Mouse (Mus musculus) R1 (cell line): ENCODE results near the gene Rsph14.
A peak's percentile ranks its signal among the peaks of the same experiment; 100 is the strongest.

Source experiments
- DNase-seq: peaks from one replicate; pipeline ENCODE4 v3.0.0-alpha.2; 2018; ENCODE audit warnings: low read depth, low spot score

Rsph14 gene

DNA sequence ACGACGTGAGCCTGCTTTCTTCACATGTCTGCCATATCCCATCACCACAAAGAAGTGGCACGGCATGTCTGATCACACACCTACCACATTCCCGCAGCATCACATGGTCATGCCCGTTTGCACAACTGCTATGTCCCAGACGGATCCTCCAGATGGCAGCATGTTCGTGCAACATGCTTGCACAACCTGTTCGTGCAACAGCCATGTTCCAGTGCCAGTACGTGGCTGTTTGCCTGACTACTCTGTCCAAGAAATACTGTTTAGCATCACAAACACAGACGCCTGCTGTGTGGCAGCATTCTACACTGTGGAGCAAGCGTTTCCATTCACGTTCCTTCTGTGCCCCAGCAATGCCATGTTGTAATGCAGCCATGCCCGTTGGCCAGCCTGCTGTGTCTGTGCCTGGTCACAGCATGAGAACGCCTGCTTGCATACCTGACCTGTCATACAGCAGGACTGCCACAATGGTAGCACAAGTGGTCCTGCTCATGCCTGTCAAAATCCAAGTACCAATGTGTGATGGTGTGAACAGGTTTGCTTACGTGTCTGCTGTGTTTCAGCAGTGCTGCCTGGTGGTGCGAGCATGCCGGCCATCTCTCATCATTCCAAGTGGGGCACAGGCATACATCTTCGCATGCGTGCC lies 98.7 kb downstream of the Rsph14 start:
- DNase-seq, result no peak

DNA sequence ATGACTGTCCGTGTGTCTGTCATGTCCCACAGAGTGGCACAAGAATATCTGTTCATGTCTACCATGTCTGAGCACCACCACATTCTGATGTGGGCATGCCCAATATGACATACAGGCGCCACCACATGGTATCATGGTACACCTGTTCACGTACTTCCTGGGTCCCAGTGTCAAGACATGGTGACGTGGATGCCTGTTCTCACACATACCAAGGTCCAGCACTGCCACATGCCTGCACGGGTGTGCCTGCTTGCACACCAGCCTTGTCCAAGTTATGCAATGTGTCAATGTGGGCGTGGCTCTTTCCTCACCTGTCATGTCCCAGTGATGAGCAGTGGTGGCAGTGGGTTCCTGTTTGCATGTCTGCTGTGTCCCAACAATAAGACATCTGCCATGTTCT lies 99.9 kb downstream of the Rsph14 start:
- DNase-seq, result no peak

DNA sequence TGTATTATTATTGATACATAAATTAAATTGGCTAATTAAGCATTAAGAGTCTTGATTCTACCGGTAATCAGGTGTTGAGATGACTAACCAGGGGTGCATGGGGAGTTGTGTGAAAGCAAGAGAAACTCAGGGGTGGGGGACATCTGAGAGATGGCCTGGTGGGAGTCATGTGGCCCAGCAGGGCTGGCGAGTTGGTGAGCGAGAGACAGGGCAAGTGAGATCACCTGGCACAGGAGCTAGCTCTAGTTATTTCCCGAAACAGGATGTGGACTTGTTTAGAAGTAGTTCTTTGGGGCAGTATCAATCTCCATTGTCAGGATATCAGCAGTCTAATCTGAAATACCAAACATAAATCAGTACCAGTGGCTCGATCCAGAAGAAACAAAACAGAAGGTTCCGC lies 100.8 kb downstream of the Rsph14 start:
- no peak for DNase-seq

DNA sequence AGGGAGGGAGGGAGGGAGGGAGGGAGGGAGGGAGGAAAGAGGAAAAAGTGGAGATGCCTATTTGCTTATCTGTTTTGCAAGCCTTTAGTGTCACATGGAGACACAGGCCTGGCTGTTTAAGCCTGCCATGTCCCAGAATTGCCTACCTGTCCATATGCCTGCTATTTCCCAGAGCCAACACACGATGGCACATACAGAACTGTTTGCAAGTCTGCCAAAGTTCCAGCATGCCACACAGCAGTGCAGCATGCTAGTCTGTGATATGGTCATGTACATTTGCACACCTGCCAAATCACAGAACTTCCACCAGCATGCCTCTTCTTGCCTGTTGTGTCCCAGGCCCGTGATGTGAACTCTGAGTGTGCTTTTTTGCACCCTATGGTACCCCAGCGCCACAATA lies 101.8 kb downstream of the Rsph14 start:
- no peak for DNase-seq

DNA sequence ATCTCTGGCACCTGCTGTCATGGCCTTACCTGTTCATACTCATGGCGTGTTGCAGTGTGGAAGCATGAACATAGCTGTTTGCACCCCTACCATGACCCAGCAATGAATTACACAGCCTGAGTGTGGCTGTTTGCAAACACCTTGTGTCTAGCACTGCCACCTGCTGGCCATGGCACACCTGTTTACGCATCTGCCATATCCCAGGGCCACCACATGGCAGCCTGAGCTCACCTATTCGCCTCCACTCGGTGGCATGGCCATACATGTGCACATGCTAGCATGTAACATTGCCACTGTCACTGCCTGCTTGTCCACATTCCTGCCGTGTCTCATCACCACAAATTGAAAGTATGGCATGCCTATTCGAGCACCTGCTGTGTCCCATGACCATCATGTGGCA lies 102.8 kb downstream of the Rsph14 start:
- DNase-seq, result peak; percentile 38

DNA sequence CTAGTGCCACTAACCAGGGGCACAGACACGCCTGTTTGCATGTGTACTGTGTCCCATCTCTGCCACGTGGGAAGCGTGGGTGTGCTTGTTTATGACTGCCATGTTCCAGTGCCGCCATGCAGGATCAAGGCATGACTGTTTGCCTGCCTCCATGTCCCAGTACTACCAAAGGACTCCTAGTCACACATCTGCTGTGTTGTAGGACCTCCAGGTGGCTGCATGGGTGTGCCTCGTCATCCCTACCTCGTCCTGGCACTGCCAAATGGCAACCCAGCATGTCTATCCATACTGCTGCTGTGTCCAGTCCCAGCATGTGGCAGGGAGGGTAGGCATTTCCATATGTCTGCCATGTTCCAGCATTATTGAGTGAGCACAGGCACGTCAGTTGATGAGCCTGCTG lies 104.1 kb downstream of the Rsph14 start:
- DNase-seq, result no peak

DNA sequence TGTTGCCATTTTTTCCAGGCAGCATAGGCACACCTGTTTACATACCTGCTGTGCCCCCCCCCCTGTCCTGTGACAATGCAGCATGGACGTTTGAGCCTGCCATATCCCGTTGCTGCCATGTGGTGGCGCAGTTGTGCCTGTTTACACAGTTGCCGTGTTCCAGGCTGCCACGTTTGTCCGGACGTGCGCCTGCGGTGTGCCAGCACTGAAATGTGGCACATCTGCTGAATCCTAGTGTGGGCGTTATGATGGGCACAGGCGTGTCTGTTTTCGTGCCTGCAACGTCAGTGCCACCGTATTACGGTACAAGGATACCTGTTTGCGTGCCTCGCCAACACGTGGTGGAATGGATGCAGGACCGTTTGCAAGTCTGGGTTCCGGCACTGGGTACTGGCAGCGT lies 107.1 kb downstream of the Rsph14 start:
- DNase-seq, result peak; percentile 77

DNA sequence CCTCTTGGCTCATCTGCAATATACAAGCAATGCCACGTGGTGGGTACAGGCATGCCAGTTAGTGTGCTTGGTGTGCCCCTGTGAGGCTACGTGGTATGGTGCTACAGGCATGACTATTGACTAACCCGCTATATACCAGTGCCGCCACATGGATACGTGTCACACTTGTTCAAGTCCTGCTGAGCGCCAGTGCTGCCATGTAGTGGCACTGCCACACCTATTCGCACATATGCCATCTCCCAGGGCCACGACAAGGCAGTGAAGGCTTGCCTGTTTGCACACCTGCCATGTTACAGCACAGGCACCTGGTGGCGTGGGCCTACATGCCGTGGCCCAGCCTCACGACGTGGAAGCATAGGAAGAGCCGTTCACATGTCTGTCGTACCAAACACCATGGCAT lies 108.1 kb downstream of the Rsph14 start:
- DNase-seq, result no peak

DNA sequence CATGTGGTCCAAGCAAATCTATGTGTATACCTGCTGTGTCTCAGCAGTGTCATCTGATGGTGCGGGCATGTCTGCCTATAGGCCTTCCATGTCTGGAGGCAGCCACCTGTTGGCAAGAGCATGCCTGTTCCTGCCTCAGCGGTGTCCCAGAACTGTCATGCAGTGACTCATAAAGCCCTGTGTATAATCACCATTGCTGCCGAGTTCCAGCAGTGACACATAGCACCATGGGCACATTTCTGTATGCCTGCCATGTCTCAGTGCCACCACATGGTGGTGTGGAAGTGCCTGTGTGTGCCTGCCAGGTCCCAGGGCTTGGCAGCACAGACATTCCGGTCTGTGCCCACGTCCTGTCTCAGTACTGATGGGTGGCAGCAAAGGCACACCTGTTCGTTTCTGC lies 109.6 kb downstream of the Rsph14 start:
- no peak for DNase-seq

DNA sequence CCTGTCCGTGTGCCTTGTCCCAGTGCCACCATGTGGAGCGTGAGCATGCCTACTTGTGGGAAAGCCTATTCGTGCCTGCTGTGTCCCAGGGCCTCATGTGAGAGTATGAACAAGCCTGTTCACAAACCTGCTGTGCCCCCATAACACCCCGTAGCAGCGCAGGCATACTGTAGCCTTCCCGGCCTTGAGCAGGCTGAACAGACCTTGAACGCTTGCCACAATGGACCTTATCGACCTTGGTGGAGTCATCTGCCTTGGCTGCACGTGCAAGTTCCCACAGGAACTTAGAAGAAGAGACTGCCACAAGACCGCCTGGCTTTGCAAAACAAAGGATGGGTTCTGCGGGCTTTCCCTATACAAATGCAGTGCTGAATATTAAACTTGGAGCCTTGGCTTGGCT lies 110.8 kb downstream of the Rsph14 start:
- no peak for DNase-seq

DNA sequence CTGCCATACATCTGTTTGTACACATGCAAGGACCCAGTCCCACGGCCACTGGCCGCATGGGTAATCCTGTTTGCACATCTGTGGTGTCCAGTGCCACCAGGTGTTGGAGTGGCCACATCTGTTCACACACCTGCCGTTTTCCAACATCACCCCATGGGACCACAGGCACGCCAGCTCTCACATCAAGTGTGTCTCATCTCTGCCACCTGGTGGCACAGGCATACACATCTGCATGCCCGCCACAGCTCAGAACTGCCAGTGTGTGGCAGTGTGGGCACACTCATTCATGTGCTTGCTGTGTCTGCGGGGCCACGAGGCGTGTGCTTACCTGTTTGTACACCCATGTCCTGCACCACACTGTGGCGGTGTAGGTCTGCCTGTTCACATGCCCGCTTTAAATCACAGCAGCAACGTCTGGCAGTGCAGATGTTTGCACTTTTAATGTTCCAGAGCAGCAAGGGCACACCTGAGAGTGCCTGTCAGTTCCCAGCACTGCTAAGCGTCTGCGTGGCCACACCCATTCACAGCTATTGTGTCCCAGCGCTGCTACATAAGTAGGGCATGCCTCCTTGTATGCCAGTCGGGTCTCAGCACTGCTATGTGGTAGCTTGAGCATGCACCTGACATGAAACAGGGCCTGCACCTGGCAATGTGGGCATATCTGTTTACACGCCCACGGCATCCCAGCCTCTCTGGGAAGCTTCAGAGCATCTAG lies 111.4 kb downstream of the Rsph14 start:
- DNase-seq, result peak; percentile 41

DNA sequence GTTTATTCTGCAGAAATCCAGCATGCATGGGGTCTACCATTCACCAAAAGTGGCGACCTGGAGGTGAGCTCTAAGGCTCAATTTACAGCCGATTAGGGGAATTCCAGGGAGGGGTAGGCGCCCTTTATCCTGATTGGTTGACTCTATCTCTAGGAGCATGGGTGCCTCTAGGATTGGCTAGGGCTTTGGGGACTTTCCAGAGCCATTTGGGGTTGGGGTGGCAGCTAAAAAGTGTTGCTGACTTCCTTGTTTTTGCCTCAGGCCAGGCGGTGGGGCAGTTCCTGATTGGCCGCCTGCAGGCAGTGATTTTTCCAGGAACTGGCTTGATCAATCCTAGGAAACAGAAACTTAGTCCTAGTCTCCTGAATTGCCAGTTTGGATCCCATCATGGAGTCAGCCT lies 113.1 kb downstream of the Rsph14 start:
- peak; percentile 69 for DNase-seq

DNA sequence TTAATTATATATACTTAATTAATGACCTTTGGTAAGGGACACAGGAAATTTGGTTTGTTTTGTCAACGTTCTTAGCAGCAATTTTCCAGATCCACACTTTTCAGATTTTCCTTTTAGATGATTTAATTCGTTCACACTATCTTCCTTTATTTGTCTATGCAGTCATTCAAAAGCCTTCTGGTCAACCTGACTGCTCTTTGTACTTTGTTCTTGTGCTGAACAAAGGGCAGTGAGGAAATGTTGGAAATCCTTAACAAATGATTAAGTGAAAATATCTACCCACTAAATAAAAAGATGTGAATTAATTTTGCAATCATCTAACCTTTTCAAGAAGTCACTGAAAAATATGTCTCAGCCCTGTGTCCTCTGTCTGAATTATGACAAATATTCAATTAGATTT lies 124.0 kb downstream of the Rsph14 start:
- no peak for DNase-seq
